Mouse (Mus musculus): ENCODE results near the gene Spata9. TPM values are rescaled to one million over a fixed set of nuclear protein-coding genes. Genes with fewer than 3 reads are reported as not detected.

Gene Spata9
- polyA plus RNA-seq, 2 experiments = 0.04 to 0.47 TPM

GRCm38 (mm10) chr13:75931073-75931472, 35.9 kb upstream of the Spata9 start:
- no peaks in the 10 kb centered on the region for H3K27me3 ChIP-seq (ENCODE audit: control insufficient read depth, insufficient read depth, low read length)
- DNase-seq (ENCODE audit: low read depth in 3 of 3, low spot score in 3 of 3) (no peak), ATAC-seq (ENCODE audit: insufficient read depth) (peak; percentile 28; the same call in 1 of the 2 replicates)
- no peak overlapping the region for H3K27ac ChIP-seq
- peaks cover 0 to 4% of the 10 kb centered on the region in 2 experiments; a peak in 1 of 4 replicates for H3K4me1 ChIP-seq (replicated peaks; ENCODE audit: control insufficient read depth in 2 of 2, insufficient read depth in 2 of 2, low read length in 1 of 2)
- no peaks in the 10 kb centered on the region for H3K36me3 ChIP-seq (replicated peaks; ENCODE audit: control insufficient read depth, insufficient read depth, low read depth)
- 17% methylated on average over 5 of the region's 5 CpGs for WGBS (ENCODE audit: insufficient replicate concordance)
- no peak overlapping the region for H3K9ac ChIP-seq (replicated peaks)
- no peak overlapping the region for H3K4me3 ChIP-seq (ENCODE audit: insufficient read depth in 1 of 2, low read depth in 2 of 2, low read length in 2 of 2)
- H3K4me2 ChIP-seq (ENCODE audit: low read depth) = no peak overlapping the region
- no peaks in the 10 kb centered on the region for H3K9me3 ChIP-seq (ENCODE audit: control insufficient read depth, low read length)
- TF ChIP-seq EP300 (IDR thresholded peaks at IDR 0.05; ENCODE audit: low read depth) (no peak), CTCF (IDR thresholded peaks at IDR 0.05; ENCODE audit: low read depth) (no peak)

DNA sequence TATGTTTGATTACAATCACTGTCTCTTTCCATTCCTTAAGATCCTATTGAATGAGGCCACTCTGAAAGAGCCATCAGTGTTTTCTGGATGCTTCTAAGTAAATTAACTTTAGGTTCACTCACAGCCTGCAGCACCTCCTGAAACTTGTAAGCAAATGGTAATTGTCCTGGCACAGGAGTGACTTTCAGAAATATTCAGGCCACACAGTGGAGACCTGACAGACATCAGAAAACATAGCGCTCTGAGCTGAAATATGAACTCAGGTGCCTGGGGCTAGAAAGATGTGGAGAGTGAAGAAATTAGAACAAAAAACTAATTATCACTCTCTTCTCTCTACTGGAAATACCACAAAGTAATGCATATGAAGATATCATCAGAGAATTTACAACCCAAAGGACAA, 33.7 kb upstream of the Spata9 start:
- WGBS (ENCODE audit: insufficient replicate concordance) = 78% methylated on average over 1 of the region's 1 CpGs
- TF ChIP-seq EP300 (IDR thresholded peaks at IDR 0.05; ENCODE audit: low read depth) = no peak
- no peak for TF ChIP-seq CTCF (IDR thresholded peaks at IDR 0.05; ENCODE audit: low read depth)
- no peak for ATAC-seq (ENCODE audit: insufficient read depth)

GRCm38 (mm10) chr13:75938866-75939265, 28.1 kb upstream of the Spata9 start:
- peaks cover 0 to 4% of the 10 kb centered on the region in 2 experiments; a peak in 2 of 4 replicates for H3K4me1 ChIP-seq (replicated peaks; ENCODE audit: control insufficient read depth in 2 of 2, insufficient read depth in 2 of 2, low read length in 1 of 2)
- no peaks in the 10 kb centered on the region for H3K36me3 ChIP-seq (replicated peaks; ENCODE audit: control insufficient read depth, insufficient read depth, low read depth)
- no peak overlapping the region for H3K27ac ChIP-seq
- H3K9me3 ChIP-seq (ENCODE audit: control insufficient read depth, low read length) = no peaks in the 10 kb centered on the region
- WGBS (ENCODE audit: insufficient replicate concordance) = 74% methylated on average over 5 of the region's 5 CpGs
- DNase-seq (ENCODE audit: low read depth in 3 of 3, low spot score in 3 of 3) = no peak
- no peak for ATAC-seq (ENCODE audit: insufficient read depth)
- H3K4me3 ChIP-seq (ENCODE audit: insufficient read depth in 1 of 2, low read depth in 2 of 2, low read length in 2 of 2) = no peak overlapping the region
- no peak overlapping the region for H3K9ac ChIP-seq (replicated peaks)
- peaks cover 3% of the 10 kb centered on the region for H3K27me3 ChIP-seq (ENCODE audit: control insufficient read depth, insufficient read depth, low read length)
- H3K4me2 ChIP-seq (ENCODE audit: low read depth) = no peak overlapping the region
- no peak for TF ChIP-seq EP300 (IDR thresholded peaks at IDR 0.05; ENCODE audit: low read depth)
- TF ChIP-seq CTCF (IDR thresholded peaks at IDR 0.05; ENCODE audit: low read depth) = no peak

More for the DNA sequence above, 33.7 kb upstream of the Spata9 start:
- Histone ChIP-seq H3K27ac (no peak overlapping the region), H3K4me2 (ENCODE audit: low read depth) (no peak overlapping the region), H3K9ac (replicated peaks) (no peak overlapping the region), H3K36me3 (replicated peaks; ENCODE audit: control insufficient read depth, insufficient read depth, low read depth) (no peaks in the 10 kb centered on the region), H3K9me3 (ENCODE audit: control insufficient read depth, low read length) (no peaks in the 10 kb centered on the region), H3K27me3 (ENCODE audit: control insufficient read depth, insufficient read depth, low read length) (no peaks in the 10 kb centered on the region), H3K4me1 (replicated peaks; ENCODE audit: control insufficient read depth in 2 of 2, insufficient read depth in 2 of 2, low read length in 1 of 2) (peaks cover 0 to 4% of the 10 kb centered on the region in 2 experiments; a peak in 1 of 4 replicates), H3K4me3 (ENCODE audit: insufficient read depth in 1 of 2, low read depth in 2 of 2, low read length in 2 of 2) (no peak overlapping the region)
- DNase-seq (ENCODE audit: low read depth in 3 of 3, low spot score in 3 of 3) = no peak

GRCm38 (mm10) chr13:75940791-75941517, 26.0 kb upstream of the Spata9 start:
- H3K4me1 ChIP-seq (replicated peaks; ENCODE audit: control insufficient read depth in 2 of 2, insufficient read depth in 2 of 2, low read length in 1 of 2) = peaks cover 0 to 4% of the 10 kb centered on the region in 2 experiments; a peak in 2 of 4 replicates
- WGBS (ENCODE audit: insufficient replicate concordance) = 65% methylated on average over 2 of the region's 2 CpGs

GRCm38 (mm10) chr13:75941518-75942295, 25.2 kb upstream of the Spata9 start:
- H3K27me3 ChIP-seq (ENCODE audit: control insufficient read depth, insufficient read depth, low read length) = peaks cover 4% of the 10 kb centered on the region
- no peak overlapping the region for H3K9ac ChIP-seq (replicated peaks)
- H3K4me3 ChIP-seq (ENCODE audit: insufficient read depth in 1 of 2, low read depth in 2 of 2, low read length in 2 of 2) = no peak overlapping the region
- no peak overlapping the region for H3K27ac ChIP-seq
- no peaks in the 10 kb centered on the region for H3K36me3 ChIP-seq (replicated peaks; ENCODE audit: control insufficient read depth, insufficient read depth, low read depth)
- 86% methylated on average over 5 of the region's 5 CpGs for WGBS (ENCODE audit: insufficient replicate concordance)
- TF ChIP-seq CTCF (IDR thresholded peaks at IDR 0.05; ENCODE audit: low read depth) = no peak
- TF ChIP-seq EP300 (IDR thresholded peaks at IDR 0.05; ENCODE audit: low read depth) = no peak
- ATAC-seq (ENCODE audit: insufficient read depth) = no peak
- peaks cover 0 to 4% of the 10 kb centered on the region in 2 experiments; a peak in 2 of 4 replicates for H3K4me1 ChIP-seq (replicated peaks; ENCODE audit: control insufficient read depth in 2 of 2, insufficient read depth in 2 of 2, low read length in 1 of 2)
- H3K4me2 ChIP-seq (ENCODE audit: low read depth) = no peak overlapping the region
- H3K9me3 ChIP-seq (ENCODE audit: control insufficient read depth, low read length) = no peaks in the 10 kb centered on the region
- DNase-seq (ENCODE audit: low read depth in 3 of 3, low spot score in 3 of 3) = no peak

More at GRCm38 (mm10) chr13:75940791-75941517, 26.0 kb upstream of the Spata9 start:
- TF ChIP-seq CTCF (IDR thresholded peaks at IDR 0.05; ENCODE audit: low read depth) (no peak), EP300 (IDR thresholded peaks at IDR 0.05; ENCODE audit: low read depth) (no peak)
- H3K27ac ChIP-seq = no peak overlapping the region
- no peak overlapping the region for H3K9ac ChIP-seq (replicated peaks)
- H3K36me3 ChIP-seq (replicated peaks; ENCODE audit: control insufficient read depth, insufficient read depth, low read depth) = no peaks in the 10 kb centered on the region
- peaks cover 4% of the 10 kb centered on the region for H3K27me3 ChIP-seq (ENCODE audit: control insufficient read depth, insufficient read depth, low read length)
- no peaks in the 10 kb centered on the region for H3K9me3 ChIP-seq (ENCODE audit: control insufficient read depth, low read length)
- ATAC-seq (ENCODE audit: insufficient read depth) (no peak), DNase-seq (ENCODE audit: low read depth in 3 of 3, low spot score in 3 of 3) (no peak)
- no peak overlapping the region for H3K4me3 ChIP-seq (ENCODE audit: insufficient read depth in 1 of 2, low read depth in 2 of 2, low read length in 2 of 2)
- no peak overlapping the region for H3K4me2 ChIP-seq (ENCODE audit: low read depth)
